Mouse (Mus musculus) c-Kit-positive CD71-negative TER-119-negative erythroid progenitor cells, embryonic 14.5 days (primary cell): ENCODE data around the gene Tpk1.
A peak's percentile ranks its signal among the peaks of the same experiment; 100 is the strongest.
"Not testable (repeated sequence)": the region's sequence is repeated elsewhere in the genome, so short reads cannot be mapped to it uniquely, and the experiment has no call there.

Experiments used
- DNase-seq: peaks from one replicate; pipeline ENCODE4 v3.0.0-alpha.2; 2013; ENCODE audit warnings: low read depth

Tpk1 gene

GRCm38 (mm10) chr6:43640621-43641020 is 25.5 kb downstream of the Tpk1 start:
- no peak for DNase-seq

GRCm38 (mm10) chr6:43638865-43639264 is 27.2 kb downstream of the Tpk1 start:
- no peak for DNase-seq

- DNase-seq, result no peak
Measured at GRCm38 (mm10) chr6:43638119-43638518, 28.0 kb downstream of the Tpk1 start.

GRCm38 (mm10) chr6:43636980-43637638 is 29.0 kb downstream of the Tpk1 start:
- DNase-seq, result no peak

GRCm38 (mm10) chr6:43633308-43633963 is 32.6 kb downstream of the Tpk1 start:
- no peak for DNase-seq

GRCm38 (mm10) chr6:43632871-43633270 is 33.2 kb downstream of the Tpk1 start:
- no peak for DNase-seq

- not testable (repeated sequence) for DNase-seq
Measured at GRCm38 (mm10) chr6:43623448-43623847, 42.6 kb downstream of the Tpk1 start.

GRCm38 (mm10) chr6:43619258-43619657 is 46.8 kb downstream of the Tpk1 start:
- peak; percentile 12 for DNase-seq

GRCm38 (mm10) chr6:43611770-43612169 is 54.3 kb downstream of the Tpk1 start:
- no peak for DNase-seq

- DNase-seq, result no peak
Measured at GRCm38 (mm10) chr6:43590841-43591541, 75.1 kb downstream of the Tpk1 start.

- DNase-seq, result no peak
Measured at GRCm38 (mm10) chr6:43585274-43585673, 80.8 kb downstream of the Tpk1 start.

GRCm38 (mm10) chr6:43581809-43582208 is 84.3 kb downstream of the Tpk1 start:
- DNase-seq, result no peak

GRCm38 (mm10) chr6:43567885-43568284 is 98.2 kb downstream of the Tpk1 start:
- no peak for DNase-seq

- no peak for DNase-seq
Measured at GRCm38 (mm10) chr6:43562474-43562873, 103.6 kb downstream of the Tpk1 start.

GRCm38 (mm10) chr6:43551410-43551809 is 114.7 kb downstream of the Tpk1 start:
- DNase-seq, result no peak

- no peak for DNase-seq
Measured at GRCm38 (mm10) chr6:43546537-43546936, 119.5 kb downstream of the Tpk1 start.

- no peak for DNase-seq
Measured at GRCm38 (mm10) chr6:43537252-43537870, 128.7 kb downstream of the Tpk1 start.

- no peak for DNase-seq
Measured at GRCm38 (mm10) chr6:43535459-43535858, 130.6 kb downstream of the Tpk1 start.

GRCm38 (mm10) chr6:43533323-43533722 is 132.8 kb downstream of the Tpk1 start:
- no peak for DNase-seq

GRCm38 (mm10) chr6:43532822-43533221 is 133.3 kb downstream of the Tpk1 start:
- no peak for DNase-seq

- DNase-seq, result no peak
Measured at GRCm38 (mm10) chr6:43531996-43532395, 134.1 kb downstream of the Tpk1 start.

GRCm38 (mm10) chr6:43528996-43529395 is 137.1 kb downstream of the Tpk1 start:
- no peak for DNase-seq

- DNase-seq, result no peak
Measured at GRCm38 (mm10) chr6:43525028-43525427, 141.1 kb downstream of the Tpk1 start.
